Mouse (Mus musculus) C2C12 (cell line): Measurements from ENCODE around the gene Gcm1. TPM values are rescaled to one million over a fixed set of nuclear protein-coding genes. Genes with fewer than 3 reads are reported as not detected.
"Not testable (repeated sequence)": the region's sequence is repeated elsewhere in the genome, so short reads cannot be mapped to it uniquely, and the experiment has no call there.

Experiments
- H3K27me3 ChIP-seq: one replicate; pipeline ENCODE4 v1.6.1; 2011; ENCODE audit not compliant: control insufficient read depth, insufficient read depth, insufficient read length
- H3K36me3 ChIP-seq: one replicate; pipeline ENCODE4 v1.6.1; 2011; ENCODE audit not compliant: control insufficient read depth, insufficient read depth
- H3K4me3 ChIP-seq: one replicate; pipeline ENCODE4 v1.5.1; 2011; ENCODE audit warnings: mild to moderate bottlenecking, control low read depth; ENCODE audit not compliant: poor library complexity, insufficient read depth, severe bottlenecking
- H3K79me2 ChIP-seq: one replicate; pipeline ENCODE4 v1.6.1; 2011; ENCODE audit not compliant: control insufficient read depth, insufficient read depth
- H3K79me3 ChIP-seq: one replicate; pipeline ENCODE4 v1.6.1; 2011; ENCODE audit warnings: low read depth, control low read depth
- H3ac ChIP-seq: one replicate; pipeline ENCODE3; 2011; ENCODE audit warnings: low read depth; ENCODE audit not compliant: control insufficient read depth, insufficient read length
- CEBPB ChIP-seq: IDR thresholded peaks from one replicate; pipeline ENCODE4 v1.6.1; 2011; ENCODE audit warnings: low read depth, mild to moderate bottlenecking, control low read depth, moderate library complexity
- CTCF ChIP-seq: IDR thresholded peaks from one replicate; pipeline ENCODE4 v1.5.1; 2011; ENCODE audit not compliant: control insufficient read depth, insufficient read depth, insufficient read length
- FOSL1 ChIP-seq: IDR thresholded peaks from one replicate; pipeline ENCODE4 v1.8.0; 2011; ENCODE audit warnings: mild to moderate bottlenecking, low read length; ENCODE audit not compliant: poor library complexity, insufficient read depth, severe bottlenecking
- MAX ChIP-seq: IDR thresholded peaks from one replicate; pipeline ENCODE4 v1.6.1; 2011; ENCODE audit warnings: mild to moderate bottlenecking, control low read depth
- MYOD1 ChIP-seq: IDR thresholded peaks from one replicate; pipeline ENCODE4 v1.6.1; 2011; ENCODE audit warnings: low read depth; ENCODE audit not compliant: control insufficient read depth, insufficient read length
- MYOG ChIP-seq: IDR thresholded peaks from one replicate; pipeline ENCODE4 v1.6.1; 2011; ENCODE audit not compliant: control insufficient read depth, insufficient read length; ENCODE audit errors: extremely low read depth
- USF1 ChIP-seq: IDR thresholded peaks from one replicate; pipeline ENCODE4 v1.6.1; 2011; ENCODE audit warnings: low read depth, mild to moderate bottlenecking, control low read depth, moderate library complexity
- polyA plus RNA-seq: library from polyadenylated mRNA; unstranded; fragments of >200 nt; fragmentation: generic; extraction: Trizol; gene quantifications from one replicate; pipeline ENCODE4 v1.2.1, GENCODE M21; 2012; ENCODE audit warnings: missing spikeins

Gcm1 gene
- polyA plus RNA-seq, 1 experiment = not detected

GRCm38 (mm10) chr9:78071626-78072025 lies 19.9 kb downstream of the Gcm1 start:
- no peak for TF ChIP-seq MAX
- no peak for TF ChIP-seq CTCF
- Histone ChIP-seq H3K27me3 (no peaks in the 10 kb centered on the region), H3K36me3 (no peaks in the 10 kb centered on the region), H3ac (no peak overlapping the region), H3K79me3 (no peaks in the 10 kb centered on the region), H3K4me3 (no peak overlapping the region), H3K79me2 (no peaks in the 10 kb centered on the region)

- not testable (repeated sequence) for H3K79me2 ChIP-seq, H3K79me3 ChIP-seq, H3ac ChIP-seq, H3K36me3 ChIP-seq, H3K27me3 ChIP-seq, H3K4me3 ChIP-seq
These were observed 21.6 kb downstream of the Gcm1 start for GRCm38 (mm10) chr9:78073291-78073690.

- no peak overlapping the region for H3ac ChIP-seq
- H3K4me3 ChIP-seq = no peak overlapping the region
- H3K36me3 ChIP-seq = no peaks in the 10 kb centered on the region
- TF ChIP-seq CEBPB (no peak), MAX (no peak), MYOG (no peak), CTCF (no peak), USF1 (no peak), FOSL1 (no peak), MYOD1 (no peak)
- H3K79me2 ChIP-seq = no peaks in the 10 kb centered on the region
- H3K27me3 ChIP-seq = no peaks in the 10 kb centered on the region
- no peaks in the 10 kb centered on the region for H3K79me3 ChIP-seq
These were observed 22.1 kb downstream of the Gcm1 start for GRCm38 (mm10) chr9:78073713-78074340.

- Histone ChIP-seq H3K79me3 (no peaks in the 10 kb centered on the region), H3K27me3 (no peaks in the 10 kb centered on the region), H3K79me2 (no peaks in the 10 kb centered on the region), H3K36me3 (no peaks in the 10 kb centered on the region), H3K4me3 (no peak overlapping the region), H3ac (no peak overlapping the region)
- no peak for TF ChIP-seq FOSL1
- TF ChIP-seq USF1 = no peak
- TF ChIP-seq MAX = no peak
- no peak for TF ChIP-seq MYOG
- TF ChIP-seq MYOD1 = no peak
- TF ChIP-seq CEBPB = no peak
- TF ChIP-seq CTCF = no peak
These were observed 23.5 kb downstream of the Gcm1 start for GRCm38 (mm10) chr9:78075256-78075655.

- no peak overlapping the region for H3ac ChIP-seq
- no peak overlapping the region for H3K4me3 ChIP-seq
- no peaks in the 10 kb centered on the region for H3K27me3 ChIP-seq
- H3K36me3 ChIP-seq = no peaks in the 10 kb centered on the region
- H3K79me2 ChIP-seq = no peaks in the 10 kb centered on the region
- no peak for TF ChIP-seq FOSL1
- no peak for TF ChIP-seq MAX
- TF ChIP-seq MYOG = no peak
- no peak for TF ChIP-seq CEBPB
- no peak for TF ChIP-seq USF1
- no peak for TF ChIP-seq MYOD1
- TF ChIP-seq CTCF = no peak
- no peaks in the 10 kb centered on the region for H3K79me3 ChIP-seq
These were observed 26.5 kb downstream of the Gcm1 start for GRCm38 (mm10) chr9:78078240-78078639.

- H3ac ChIP-seq = no peak overlapping the region
- no peaks in the 10 kb centered on the region for H3K79me3 ChIP-seq
- no peak for TF ChIP-seq CTCF
- TF ChIP-seq CEBPB = no peak
- no peak for TF ChIP-seq FOSL1
- TF ChIP-seq MYOD1 = no peak
- no peak for TF ChIP-seq MYOG
- no peak for TF ChIP-seq USF1
- TF ChIP-seq MAX = no peak
- no peaks in the 10 kb centered on the region for H3K79me2 ChIP-seq
- peaks cover 23% of the 10 kb centered on the region for H3K36me3 ChIP-seq
- H3K4me3 ChIP-seq = no peak overlapping the region
- no peaks in the 10 kb centered on the region for H3K27me3 ChIP-seq
These were observed 30.1 kb downstream of the Gcm1 start for GRCm38 (mm10) chr9:78081835-78082234.
